Mouse (Mus musculus) v-Abl transformed pro-B cells (cell line): ENCODE results near the gene Gm17490.

Experiments used
- in situ Hi-C, 2 experiments: fragments of 400-800 bp; cut with MboI; formaldehyde crosslinking; loops; one replicate each; pipeline ENCODE4 v1.15.1; 2025; ENCODE audit not compliant: unreplicated experiment in 2 of 2

The Gm17490 gene

GRCm38 (mm10) chr2:11625890-11626289, at the start of gene Gm17490:
Gm17490 (minus strand) TSS chr2:11626264.
- in situ Hi-C loops = loop anchor here in 1 of 2 experiments (25.0 kb wide), 2 partner anchors 1786 to 1936 kb away; partner anchors contain the start of gene Vim

DNA sequence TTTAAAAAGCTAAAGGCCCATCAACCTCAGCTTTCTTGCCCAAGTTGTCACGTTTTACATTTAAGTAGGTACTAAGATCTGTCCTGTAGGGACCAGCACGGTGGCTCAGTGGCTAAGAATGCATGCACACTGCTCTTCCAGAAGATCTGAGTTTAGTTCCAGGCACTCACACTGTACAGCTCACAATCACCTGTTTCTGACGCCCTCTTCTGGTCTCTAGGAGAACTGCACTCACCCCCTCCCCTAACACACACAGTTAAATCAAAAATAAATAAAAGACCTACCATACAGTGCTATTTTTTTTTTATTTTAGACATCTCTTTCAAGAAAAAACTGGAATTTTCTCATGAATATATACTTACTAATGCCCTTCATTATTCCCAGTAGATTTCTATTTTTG, 46.1 kb upstream of the Gm17490 start:
- in situ Hi-C loops = no loop called here

DNA sequence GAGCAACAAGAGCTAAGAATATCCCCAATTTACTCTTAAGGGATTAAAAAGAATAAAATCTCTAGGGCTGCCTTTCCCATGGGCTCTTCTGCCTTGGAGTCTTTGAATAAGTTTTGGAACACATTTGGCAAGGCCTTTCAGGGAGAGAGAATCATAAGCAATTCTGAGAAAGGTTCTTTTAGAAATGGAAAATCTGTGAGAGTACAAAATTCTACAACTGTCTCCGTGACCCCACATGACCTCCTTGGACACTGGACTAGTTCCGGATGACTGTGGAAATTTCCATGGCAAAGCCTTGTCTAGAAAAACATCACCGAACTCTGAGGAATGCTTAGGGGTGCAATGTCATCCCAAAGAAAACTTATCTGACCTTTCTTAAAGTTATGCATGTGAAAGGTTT, 39.3 kb upstream of the Gm17490 start:
- in situ Hi-C loops = no loop called here

GRCm38 (mm10) chr2:11664806-11665205, 38.7 kb upstream of the Gm17490 start:
- in situ Hi-C loops = loop anchor here (5.0 kb wide), 1 partner anchor 58 kb away; no protein-coding TSS in a partner anchor

GRCm38 (mm10) chr2:11664367-11664766, 38.3 kb upstream of the Gm17490 start:
- in situ Hi-C loops = loop anchor here (5.0 kb wide), 1 partner anchor 57 kb away; no protein-coding TSS in a partner anchor

DNA sequence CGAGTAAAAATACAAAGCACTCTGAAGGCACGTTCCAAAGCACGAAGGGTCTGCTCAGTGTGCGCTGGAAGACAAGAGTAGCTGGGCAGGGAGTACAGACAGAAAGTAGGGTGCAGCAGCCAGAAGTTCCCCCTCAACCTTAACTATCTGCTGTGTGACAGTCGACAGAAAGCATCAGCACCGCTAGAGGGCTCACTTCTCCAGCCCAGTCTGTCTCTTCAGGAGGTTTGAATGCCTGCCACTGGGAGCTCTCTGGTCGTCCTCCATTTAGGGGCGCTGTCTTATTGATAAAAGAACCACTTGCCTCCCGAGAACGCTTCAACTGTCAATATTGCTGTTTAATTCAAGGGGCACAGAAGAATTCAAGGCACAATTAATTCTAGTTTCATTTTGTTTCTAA, 37.9 kb upstream of the Gm17490 start:
- in situ Hi-C loops = loop anchor here (5.0 kb wide), 1 partner anchor 57 kb away; no protein-coding TSS in a partner anchor

- in situ Hi-C loops = loop anchor here (5.0 kb wide), 1 partner anchor 56 kb away; no protein-coding TSS in a partner anchor
Observed at GRCm38 (mm10) chr2:11662907-11663230, 36.8 kb upstream of the Gm17490 start.

DNA sequence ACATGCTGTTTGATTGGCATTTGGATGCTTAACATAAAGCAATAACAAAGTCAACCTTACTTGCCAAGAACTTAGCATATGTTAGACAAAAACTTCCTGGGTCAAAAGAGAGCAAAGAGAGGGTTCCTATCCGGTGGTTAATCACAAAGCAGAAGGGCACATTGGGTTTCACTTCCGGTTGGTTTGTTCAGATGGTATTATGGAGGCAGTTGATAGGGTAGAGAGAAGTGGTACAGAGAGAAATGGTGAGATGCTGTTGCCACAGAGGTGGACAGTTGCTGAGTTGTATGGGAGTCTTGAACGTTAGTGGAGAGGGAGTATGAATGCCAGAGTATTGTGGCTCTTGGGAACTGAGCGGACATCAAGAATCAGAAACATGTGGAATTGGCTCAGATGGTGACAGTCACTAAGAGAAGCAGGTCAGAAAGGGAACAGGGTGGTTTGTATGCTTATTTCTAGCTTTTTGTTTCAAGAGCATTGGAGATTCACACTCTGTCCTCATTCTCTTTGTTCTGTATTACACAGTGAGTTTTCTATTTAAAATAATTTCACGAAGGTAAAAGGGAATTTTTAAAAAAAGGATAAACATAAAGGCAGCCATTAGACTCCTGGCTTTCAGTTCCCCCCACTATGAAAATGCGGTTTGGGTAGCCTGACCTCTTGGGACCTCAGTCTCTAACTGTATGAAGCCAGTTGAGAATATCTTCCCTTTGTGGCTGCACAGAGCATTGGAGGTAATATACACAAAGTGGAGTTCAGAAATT, 36.3 kb upstream of the Gm17490 start:
- in situ Hi-C loops = loop anchor here (5.0 kb wide), 1 partner anchor 55 kb away; no protein-coding TSS in a partner anchor

DNA sequence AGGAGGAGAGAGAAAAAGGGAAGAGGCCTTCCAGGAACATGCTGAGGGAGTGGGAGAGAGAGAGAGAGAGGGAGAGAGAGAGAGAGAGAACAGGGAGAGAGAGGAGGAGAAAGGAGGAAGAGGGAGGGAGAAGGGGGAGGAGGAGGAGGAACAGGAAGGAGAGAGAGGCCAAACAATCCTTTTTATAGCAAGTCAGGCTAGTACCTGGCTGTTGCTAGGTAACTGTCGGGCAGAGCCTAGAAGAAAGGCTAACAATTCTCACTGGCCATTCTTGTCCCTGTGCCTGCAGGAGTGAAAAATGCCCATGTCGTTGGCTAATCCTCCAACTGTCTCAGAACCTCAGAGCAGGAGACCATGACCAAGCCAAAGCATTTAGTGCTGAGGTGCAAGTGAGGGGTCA, 33.2 kb upstream of the Gm17490 start:
- in situ Hi-C loops = no loop called here

GRCm38 (mm10) chr2:11657581-11657980, 31.5 kb upstream of the Gm17490 start:
- in situ Hi-C loops = no loop called here

DNA sequence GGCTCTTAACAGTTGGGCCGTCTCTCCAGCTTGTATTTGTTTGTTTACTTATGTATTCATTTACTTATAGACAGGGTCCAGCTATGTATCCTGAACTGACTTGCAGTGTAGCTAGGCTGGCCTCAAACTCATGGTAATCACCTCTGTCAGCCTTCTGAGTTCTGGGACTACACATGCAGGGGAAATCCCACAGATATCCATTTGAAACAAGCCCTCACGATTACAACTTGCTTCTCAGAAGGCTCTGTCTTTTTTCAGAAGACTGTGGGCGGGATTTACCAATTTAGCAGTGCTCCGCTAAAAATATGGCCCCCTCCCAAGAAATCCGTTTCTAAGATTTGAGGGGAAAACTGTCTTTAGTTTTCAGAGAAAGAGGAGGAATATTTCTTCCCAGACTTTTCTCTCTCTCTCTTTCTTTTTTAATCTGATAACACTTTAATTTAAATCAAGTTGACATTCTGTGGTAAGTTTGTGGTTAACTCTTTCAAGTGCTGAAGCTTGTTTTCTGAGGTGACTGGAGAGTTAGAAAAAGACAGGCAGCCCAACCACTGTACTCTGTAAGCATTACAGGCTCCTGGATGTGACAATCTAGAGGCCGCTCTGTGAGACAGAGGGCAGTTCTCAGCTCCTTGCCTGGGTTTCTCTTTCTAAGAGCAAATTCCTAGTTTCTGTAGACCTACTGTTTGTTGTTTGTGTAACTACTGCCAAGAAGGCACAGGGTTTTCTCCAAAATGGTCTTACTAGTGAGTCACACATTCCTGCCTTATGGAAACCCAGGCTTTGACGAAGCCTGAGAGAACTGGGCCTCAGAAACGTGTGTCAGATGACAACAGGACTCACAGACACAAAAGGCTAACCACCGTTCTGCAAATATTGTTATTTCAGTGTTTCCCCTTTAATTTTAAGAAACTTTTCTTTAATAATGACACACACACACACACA, 29.2 kb upstream of the Gm17490 start:
- in situ Hi-C loops = no loop called here

GRCm38 (mm10) chr2:11653780-11654179, 27.7 kb upstream of the Gm17490 start:
- in situ Hi-C loops = no loop called here

GRCm38 (mm10) chr2:11653330-11653729, 27.3 kb upstream of the Gm17490 start:
- in situ Hi-C loops = no loop called here

GRCm38 (mm10) chr2:11652780-11653179, 26.7 kb upstream of the Gm17490 start:
- in situ Hi-C loops = no loop called here

DNA sequence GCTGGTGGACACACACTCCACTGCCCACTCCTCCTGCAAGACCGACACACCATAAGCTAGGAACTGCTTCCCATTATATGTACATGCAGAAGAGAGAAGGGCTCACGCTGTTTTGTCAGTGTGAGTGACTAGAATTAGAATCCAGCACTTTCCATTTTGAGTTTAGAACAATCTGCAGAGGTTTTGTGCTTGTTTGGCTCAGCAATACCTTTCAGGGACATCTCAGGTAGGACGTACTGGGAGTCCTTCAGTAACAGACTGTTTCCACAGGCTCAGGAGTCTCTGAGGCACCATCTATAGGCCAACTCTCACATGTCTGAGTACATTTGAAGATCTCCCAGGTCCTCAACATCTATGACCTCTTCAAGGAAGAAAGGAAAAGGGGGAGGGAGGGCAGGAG, 26.1 kb upstream of the Gm17490 start:
- in situ Hi-C loops = no loop called here

GRCm38 (mm10) chr2:11651476-11651875, 25.4 kb upstream of the Gm17490 start:
- in situ Hi-C loops = no loop called here

DNA sequence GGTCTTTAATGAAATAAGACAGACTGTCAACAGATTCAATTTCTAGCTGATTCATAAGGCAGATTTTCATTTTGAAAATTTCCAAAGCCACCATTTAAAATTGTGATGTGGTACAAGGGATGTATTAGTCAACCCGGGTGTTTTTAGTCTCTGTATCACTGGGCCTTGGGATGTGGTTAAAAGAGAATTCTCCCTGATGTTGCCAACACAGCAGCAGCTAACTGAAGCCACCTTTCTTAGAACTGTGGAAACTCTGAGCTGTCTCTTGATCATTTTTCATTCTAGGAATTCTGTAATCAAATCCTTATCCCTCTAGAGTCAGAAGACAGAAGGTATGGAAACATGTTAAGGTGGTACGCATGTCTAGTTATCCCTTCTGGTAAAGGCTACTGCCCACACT, 19.2 kb upstream of the Gm17490 start:
- in situ Hi-C loops = loop anchor here in 1 of 2 experiments (25.0 kb wide), 2 partner anchors 1767 to 1917 kb away; partner anchors contain the start of gene Vim

DNA sequence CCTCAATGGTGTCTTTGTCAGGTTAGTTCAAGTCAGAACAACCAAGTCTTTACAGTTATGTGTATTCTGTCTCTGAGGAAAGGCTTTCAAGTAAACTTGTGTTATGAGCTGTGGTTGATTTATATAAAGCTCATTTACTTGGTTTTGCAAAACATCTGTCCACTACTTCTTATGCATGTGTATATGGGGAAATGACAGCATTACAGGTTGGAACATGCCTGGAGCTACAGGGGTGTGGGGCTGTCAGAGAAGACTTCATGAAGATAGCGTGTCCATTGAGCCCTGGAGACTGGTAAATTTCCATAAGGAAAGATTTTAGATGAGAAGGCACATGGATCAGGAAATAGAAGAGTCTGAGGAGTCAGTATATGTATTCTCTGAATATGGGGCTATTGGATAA, 18.0 kb upstream of the Gm17490 start:
- in situ Hi-C loops = loop anchor here in 1 of 2 experiments (25.0 kb wide), 2 partner anchors 1768 to 1918 kb away; partner anchors contain the start of gene Vim

GRCm38 (mm10) chr2:11642451-11642941, 16.4 kb upstream of the Gm17490 start, which contains the start of gene Il2ra:
Il2ra (plus strand) TSS chr2:11642807.
- in situ Hi-C loops = loop anchor here in 1 of 2 experiments (25.0 kb wide), 2 partner anchors 1770 to 1920 kb away; partner anchors contain the start of gene Vim

DNA sequence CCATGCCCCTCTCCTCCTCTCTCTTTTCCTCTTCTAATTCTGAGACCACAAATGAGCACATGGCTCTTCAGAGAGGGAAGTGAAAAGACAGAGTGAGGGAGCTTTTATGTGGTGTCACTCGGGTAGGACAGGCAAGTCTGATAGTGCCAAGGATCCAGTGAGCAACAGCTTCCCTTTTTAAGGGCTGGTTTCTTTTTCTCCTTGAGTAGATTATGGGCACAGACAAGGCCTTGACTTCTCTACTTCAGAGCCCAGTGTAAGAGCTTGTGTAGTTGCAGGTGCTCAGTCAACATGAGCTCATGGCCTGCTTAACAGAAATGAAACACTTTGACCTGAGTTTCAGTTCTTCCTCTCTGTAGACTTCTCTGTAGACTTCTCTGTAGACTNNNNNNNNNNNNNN, 11.1 kb upstream of the Gm17490 start:
- in situ Hi-C loops = loop anchor here in 1 of 2 experiments (25.0 kb wide), 2 partner anchors 1775 to 1925 kb away; partner anchors contain the start of gene Vim

DNA sequence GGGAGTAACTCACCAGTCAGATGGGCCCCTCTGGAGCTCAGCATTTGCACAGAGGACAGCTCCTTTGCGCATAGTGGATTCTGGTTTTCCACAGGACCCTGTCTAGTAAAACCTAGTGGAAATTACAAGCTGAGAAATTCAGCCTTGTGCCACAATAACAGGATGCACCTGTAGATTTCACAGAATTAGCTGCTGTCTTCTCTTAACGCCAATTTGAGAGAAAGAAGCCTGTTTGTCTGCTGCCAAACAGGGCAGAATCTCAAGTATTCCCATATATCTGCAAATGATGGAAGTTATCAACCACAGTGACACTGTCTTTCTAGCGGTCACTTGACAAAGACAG, 10.0 kb upstream of the Gm17490 start:
- in situ Hi-C loops = loop anchor here in 1 of 2 experiments (25.0 kb wide), 2 partner anchors 1776 to 1926 kb away; partner anchors contain the start of gene Vim
